Comparison of ENCODE assay signal across 29 mouse cellular contexts in the genomic region with DNA sequence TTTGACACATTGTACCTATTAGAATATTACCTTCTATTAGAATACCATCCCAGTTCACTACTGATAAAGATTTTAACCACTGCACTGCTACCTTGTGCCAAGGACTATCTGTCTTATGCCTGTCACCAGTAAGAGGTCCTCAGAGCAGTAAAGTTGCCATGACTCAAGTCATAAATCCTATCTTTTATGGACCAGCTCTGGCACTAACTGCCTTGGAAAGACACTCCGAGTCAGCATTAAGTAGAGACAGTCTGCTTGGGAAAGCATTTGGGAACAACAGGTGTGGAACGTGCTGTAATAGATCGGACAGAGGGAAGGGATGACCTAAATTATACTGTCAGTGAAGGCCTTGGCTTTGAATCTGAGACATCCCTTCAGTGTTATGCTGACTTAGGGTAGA. TPM values are rescaled to one million over a fixed set of nuclear protein-coding genes. Genes with fewer than 3 reads are reported as not detected.
DNase-seq lines count a peak whose midpoint lies in the region; ATAC-seq and TF ChIP-seq lines count a peak whose summit lies in the region.
"Had no signal": no experiment of that assay in that cellular context is flagged by ENCODE, and none has a peak within 500 bp of the region (broad histone marks: within the 10 kb centered on the region; RNA-seq: fewer than 3 reads in every experiment).

No protein-coding gene starts in this region.

- no peak overlapping the region for H3K9ac ChIP-seq in kidney, postnatal 0 days (ENCODE audit: low read depth, low read length)
- H3K9ac ChIP-seq: embryonic facial prominence, embryonic 13.5 days; forebrain, embryonic 13.5 days; forebrain, postnatal 0 days; hindbrain, embryonic 13.5 days; intestine, embryonic 15.5 days had no signal

- ATAC-seq in kidney, postnatal 0 days (replicated peaks; ENCODE audit: low FRiP score, low read depth), result 0 out of 2 replicates have a peak, but pooled peaks have one; percentile 11
- ATAC-seq: activated CD4-positive, CD25-positive, alpha-beta regulatory T cell, adult 4 months; forebrain, embryonic 13.5 days; forebrain, postnatal 0 days; hindbrain, embryonic 16.5 days; intestine, embryonic 15.5 days had no signal

- H3K4me3 ChIP-seq in kidney, postnatal 0 days (replicated peaks; ENCODE audit: low read depth, low read length), result no peak overlapping the region
- H3K4me3 ChIP-seq: embryonic facial prominence, embryonic 10.5 days; embryonic facial prominence, embryonic 13.5 days; erythroblast, embryonic 14.5 days; forebrain, embryonic 10.5 days; forebrain, embryonic 13.5 days; hindbrain, embryonic 10.5 days; hindbrain, embryonic 13.5 days; intestine, embryonic 15.5 days had no signal

- no peaks in the 10 kb centered on the region for H3K36me3 ChIP-seq in kidney, postnatal 0 days (ENCODE audit: insufficient read depth, low read length)
- H3K36me3 ChIP-seq: embryonic facial prominence, embryonic 10.5 days; embryonic facial prominence, embryonic 13.5 days; forebrain, embryonic 10.5 days; G1E; hindbrain, embryonic 10.5 days; hindbrain, embryonic 13.5 days; intestine, embryonic 15.5 days had no signal

- no peaks in the 10 kb centered on the region for H3K9me3 ChIP-seq in kidney, postnatal 0 days (replicated peaks; ENCODE audit: low read length)
- H3K9me3 ChIP-seq: embryonic facial prominence, embryonic 10.5 days; embryonic facial prominence, embryonic 13.5 days; forebrain, embryonic 10.5 days; forebrain, embryonic 13.5 days; G1E; hindbrain, embryonic 10.5 days; hindbrain, embryonic 13.5 days; intestine, embryonic 15.5 days had no signal

- H3K4me2 ChIP-seq in kidney, postnatal 0 days (ENCODE audit: low read length), result no peak overlapping the region
- H3K4me2 ChIP-seq: embryonic facial prominence, embryonic 13.5 days; forebrain, embryonic 13.5 days; heart, embryonic 11.5 days; hindbrain, embryonic 13.5 days; intestine, embryonic 15.5 days had no signal

- H3K4me1 ChIP-seq in kidney, postnatal 0 days (replicated peaks; ENCODE audit: insufficient read depth, low read length), result 0 out of 2 replicates have a peak, but pooled peaks cover 7% of the 10 kb centered on the region
- H3K4me1 ChIP-seq: intestine, embryonic 15.5 days had no signal

- TF ChIP-seq CTCF in kidney, postnatal 0 days (IDR thresholded peaks at IDR 0.05; ENCODE audit: low read depth), result no peak

- no peak overlapping the region for H3K27ac ChIP-seq in kidney, postnatal 0 days
- H3K27ac ChIP-seq: embryonic facial prominence, embryonic 10.5 days; embryonic facial prominence, embryonic 13.5 days; forebrain, embryonic 10.5 days; forebrain, embryonic 13.5 days; hindbrain, embryonic 10.5 days; hindbrain, embryonic 13.5 days; intestine, embryonic 15.5 days had no signal

- DNase-seq in adrenal gland, adult 2 months, result peak; percentile 8
- no peak for DNase-seq in adrenal gland, adult 18-20 months (ENCODE audit: low spot score in 2 of 2)
- peak; percentile 65 for DNase-seq in kidney, postnatal 0 days (ENCODE audit: low spot score)
- DNase-seq in kidney, adult 18-20 months, result no peak
- peak; percentile 3 for DNase-seq in large intestine, adult 2 months (ENCODE audit: low read depth, low spot score)
- no peak for DNase-seq in right cerebral cortex, adult 2 months (ENCODE audit: low spot score in 2 of 2)
- DNase-seq in layer of hippocampus, adult 11-12 months (ENCODE audit: low spot score), result no peak
- DNase-seq: B cell, adult 2 months; cerebellum, adult 11 months; cerebellum, adult 2 months; cerebellum, adult 9-11 months; cerebellum, postnatal 25 days; embryo, embryonic 11 days; forebrain, postnatal 0 days; gastrocnemius, postnatal 25 days; heart, postnatal 36 days had no signal

- WGBS in kidney, postnatal 0 days, result 10% methylated on average over 3 of the region's 3 CpGs
- 18% methylated on average over 3 of the region's 3 CpGs for WGBS in large intestine, adult 2 months

- H3K27me3 ChIP-seq in kidney, postnatal 0 days (ENCODE audit: insufficient read depth, low read length), result no peaks in the 10 kb centered on the region
- H3K27me3 ChIP-seq: CH12.LX; forebrain, embryonic 13.5 days; hindbrain, embryonic 13.5 days; intestine, embryonic 15.5 days had no signal

RNA-seq across cellular contexts. Expression of gene Zfp330, which starts 4.0 kb away (rescaled TPM):
- 10 to 100 TPM; 32.6 to 33.4 TPM for total RNA-seq in adrenal gland, adult 2 months (2021)
- polyA plus RNA-seq in adrenal gland, adult 2 months (2012; rRNA removed), result 2.6 and 4.3 TPM in 2 replicates
- total RNA-seq in adrenal gland, adult 18-20 months (2021), result 10 to 100 TPM; 35.4 to 43.4 TPM
- polyA plus RNA-seq in kidney, postnatal 0 days (2015; fragmentation: Nextera tagmentation; extraction: Ambion mirVana), result 63.3 and 66.5 TPM in 2 replicates
- 11.4 and 12.0 TPM in 2 replicates for polyA plus RNA-seq in large intestine, adult 2 months (2012; rRNA removed)

Comparison
In these comparisons a context has a peak if more than half of its experiments do, and no peak if none do; other contexts are left out.
1. DNase-seq: peak in adrenal gland, adult 2 months (single experiment), kidney, postnatal 0 days (single experiment) and large intestine, adult 2 months (single experiment); none in adrenal gland, adult 18-20 months (0 of 2), kidney, adult 18-20 months (single experiment), right cerebral cortex, adult 2 months (0 of 2) and layer of hippocampus, adult 11-12 months (single experiment).